Mouse (Mus musculus): ENCODE results near the gene 1700125H20Rik. TPM values are rescaled to one million over a fixed set of nuclear protein-coding genes. Genes with fewer than 3 reads are reported as not detected.
"Not testable (repeated sequence)": the region's sequence is repeated elsewhere in the genome, so short reads cannot be mapped to it uniquely, and the experiment has no call there.

The 1700125H20Rik gene
- polyA plus RNA-seq (2017; shearing (Covaris generic)), result not detected

- peak; percentile 75 for ATAC-seq
These were observed at the start of gene 1700125H20Rik for GRCm38 (mm10) chr11:85170058-85170740. Gene 1700125H20Rik (plus strand): TSS chr11:85170404.

- no peak for ATAC-seq
These were observed 48.1 kb upstream of the 1700125H20Rik start for GRCm38 (mm10) chr11:85122073-85122472.

GRCm38 (mm10) chr11:85123267-85123992 lies 46.8 kb upstream of the 1700125H20Rik start:
- no peak for ATAC-seq

GRCm38 (mm10) chr11:85126257-85127102 lies 43.7 kb upstream of the 1700125H20Rik start:
- peak; percentile 93 for ATAC-seq

GRCm38 (mm10) chr11:85128883-85129282 lies 41.3 kb upstream of the 1700125H20Rik start:
- no peak for ATAC-seq

- no peak for ATAC-seq
These were observed 38.7 kb upstream of the 1700125H20Rik start for GRCm38 (mm10) chr11:85131542-85131941.

GRCm38 (mm10) chr11:85138776-85139474 lies 31.3 kb upstream of the 1700125H20Rik start:
- no peak for ATAC-seq

GRCm38 (mm10) chr11:85139581-85140540 lies 30.3 kb upstream of the 1700125H20Rik start, which contains the start of gene Usp32:
Gene Usp32 (minus strand): TSS chr11:85140161.
- peak; percentile 97 for ATAC-seq

- ATAC-seq, result no peak
These were observed 17.8 kb upstream of the 1700125H20Rik start for GRCm38 (mm10) chr11:85152256-85152930.

GRCm38 (mm10) chr11:85157301-85157700 lies 12.9 kb upstream of the 1700125H20Rik start:
- ATAC-seq, result no peak

- ATAC-seq, result not testable (repeated sequence)
These were observed 7.2 kb upstream of the 1700125H20Rik start for GRCm38 (mm10) chr11:85163014-85163413.

- no peak for ATAC-seq
These were observed 5.8 kb upstream of the 1700125H20Rik start for GRCm38 (mm10) chr11:85164371-85164770.

GRCm38 (mm10) chr11:85167503-85167902 lies 2.7 kb upstream of the 1700125H20Rik start:
- no peak for ATAC-seq

GRCm38 (mm10) chr11:85170833-85171232 lies 629 bp downstream of the 1700125H20Rik start:
- ATAC-seq, result no peak

GRCm38 (mm10) chr11:85175941-85176340 lies 5.7 kb downstream of the 1700125H20Rik start:
- ATAC-seq, result no peak

GRCm38 (mm10) chr11:85177761-85178160 lies 7.6 kb downstream of the 1700125H20Rik start:
- no peak for ATAC-seq

- no peak for ATAC-seq
These were observed 8.2 kb downstream of the 1700125H20Rik start for GRCm38 (mm10) chr11:85178413-85178812.

- peak; percentile 64 for ATAC-seq
These were observed 12.5 kb downstream of the 1700125H20Rik start for GRCm38 (mm10) chr11:85182617-85183283.

- ATAC-seq, result no peak
These were observed 13.1 kb downstream of the 1700125H20Rik start for GRCm38 (mm10) chr11:85183284-85183779.

GRCm38 (mm10) chr11:85184082-85184481 lies 13.9 kb downstream of the 1700125H20Rik start:
- ATAC-seq, result no peak

Measured in CD4-positive, CD25-positive, alpha-beta regulatory T cell, adult 4 months (primary cell).